Mouse (Mus musculus) liver, embryonic 13.5 days (tissue): ENCODE results near the gene Gm29735. TPM values are rescaled to one million over a fixed set of nuclear protein-coding genes. Genes with fewer than 3 reads are reported as not detected.
A peak's percentile ranks its signal among the peaks of the same experiment; 100 is the strongest.
"Not testable (repeated sequence)": the region's sequence is repeated elsewhere in the genome, so short reads cannot be mapped to it uniquely, and the experiment has no call there.

Experiments used
- ATAC-seq: fragments of 200-750 bp; cut with Nextera tagmentation; 2 replicates; pipeline ENCODE4 v1.8.0; 2017; ENCODE audit warnings: low read depth, mild to moderate bottlenecking, moderate number of reproducible peaks, moderate library complexity
- DNase-seq: peaks from one replicate; pipeline ENCODE4 v3.0.0; 2022
- H3K27ac ChIP-seq: fragments of 300-500 bp; sonication (generic); 2 replicates; pipeline ENCODE4 v1.5.1; 2015; ENCODE audit warnings: moderate library complexity, mild to moderate bottlenecking, inconsistent platforms
- H3K27me3 ChIP-seq: fragments of 300-500 bp; sonication (generic); 2 replicates; pipeline ENCODE4 v1.6.1; 2015; ENCODE audit warnings: mild to moderate bottlenecking, inconsistent platforms
- H3K36me3 ChIP-seq: fragments of 300-500 bp; sonication (generic); 2 replicates; pipeline ENCODE4 v1.6.1; 2015; ENCODE audit warnings: mild to moderate bottlenecking, inconsistent platforms
- H3K4me1 ChIP-seq: fragments of 300-500 bp; sonication (generic); replicated peaks from 2 replicates; pipeline ENCODE4 v1.6.1; 2015; ENCODE audit warnings: inconsistent platforms
- H3K4me2 ChIP-seq: fragments of 300-500 bp; sonication (generic); 2 replicates; pipeline ENCODE4 v1.6.1; 2015; ENCODE audit warnings: inconsistent platforms, mild to moderate bottlenecking, moderate library complexity
- H3K4me3 ChIP-seq: fragments of 300-500 bp; sonication (generic); replicated peaks from 2 replicates; pipeline ENCODE4 v1.5.1; 2015; ENCODE audit warnings: mild to moderate bottlenecking, inconsistent platforms
- H3K9ac ChIP-seq: fragments of 300-500 bp; sonication (generic); 2 replicates; pipeline ENCODE4 v1.6.1; 2015; ENCODE audit warnings: mild to moderate bottlenecking, inconsistent platforms
- H3K9me3 ChIP-seq: fragments of 300-500 bp; sonication (generic); replicated peaks from 2 replicates; pipeline ENCODE4 v1.6.1; 2016; ENCODE audit warnings: inconsistent platforms
- WGBS: fragments of 180-500 bp; shearing (Covaris S2); methylation state at CpG from one replicate; pipeline ENCODE4 v1.1.7; 2015; ENCODE audit not compliant: insufficient replicate concordance; 5-methylcytosine and 5-hydroxymethylcytosine counted together
- polyA plus RNA-seq: library from polyadenylated mRNA; unstranded; fragments of >200 nt; fragmentation: Nextera tagmentation; extraction: Ambion mirVana; gene quantifications from 2 replicates; pipeline ENCODE4 v1.2.1, GENCODE M21; 2015

The Gm29735 gene
- polyA plus RNA-seq, 1 experiment from 2014 or later: not detected

DNA sequence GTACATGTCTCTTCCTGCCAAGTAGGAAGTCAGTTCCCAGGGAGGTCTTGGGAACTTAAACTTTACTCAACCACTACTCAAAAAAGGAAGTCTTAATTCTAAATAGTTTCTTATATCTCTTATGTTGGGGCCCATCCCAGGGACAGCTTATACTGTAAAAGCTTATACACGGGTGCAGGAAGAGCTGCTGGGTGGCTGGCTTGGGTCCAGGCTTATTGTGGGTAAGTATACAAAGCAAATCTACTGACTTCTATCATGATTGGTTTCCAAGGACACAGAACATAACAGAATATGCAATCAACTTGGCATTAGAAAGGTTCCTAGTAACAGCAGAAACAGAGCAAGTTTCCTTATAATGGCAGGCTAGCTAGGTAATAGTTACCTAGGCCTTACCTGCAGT lies 1.6 kb downstream of the Gm29735 start:
- no peak for ATAC-seq
- no peak overlapping the region for H3K9ac ChIP-seq
- 43% methylated on average over 1 of the region's 1 CpGs for WGBS

DNA sequence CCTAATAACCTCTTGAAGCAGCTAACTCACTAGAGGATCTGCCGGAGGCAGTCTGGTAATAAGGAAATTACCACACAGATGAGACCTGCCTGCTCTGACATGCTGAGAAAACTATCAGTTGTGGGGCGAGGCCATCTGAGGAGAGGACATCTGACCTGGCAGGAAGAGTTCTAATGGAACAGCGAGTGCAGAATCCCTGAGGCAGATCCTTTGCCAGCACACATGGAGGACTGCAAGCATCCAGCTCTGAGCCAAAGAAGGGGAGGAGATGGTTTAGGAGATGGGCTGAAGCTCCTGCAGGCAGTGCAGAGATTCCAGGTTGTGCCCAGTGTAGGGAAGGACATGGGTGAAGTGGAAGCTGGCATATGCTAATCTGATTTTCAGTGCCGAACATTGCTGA lies 4.7 kb downstream of the Gm29735 start:
- Histone ChIP-seq H3K9me3 (no peaks in the 10 kb centered on the region), H3K27me3 (no peaks in the 10 kb centered on the region), H3K4me3 (no peak overlapping the region), H3K27ac (no peak overlapping the region), H3K9ac (no peak overlapping the region), H3K4me1 (no peaks in the 10 kb centered on the region), H3K4me2 (no peak overlapping the region), H3K36me3 (no peaks in the 10 kb centered on the region)
- ATAC-seq (no peak), DNase-seq (no peak)
- WGBS: 62% methylated on average over 4 of the region's 4 CpGs

More for the DNA sequence above, 1.6 kb downstream of the Gm29735 start:
- H3K36me3 ChIP-seq: no peaks in the 10 kb centered on the region
- H3K4me1 ChIP-seq: no peaks in the 10 kb centered on the region
- H3K27ac ChIP-seq: no peak overlapping the region
- DNase-seq: no peak
- H3K4me3 ChIP-seq: no peak overlapping the region
- no peaks in the 10 kb centered on the region for H3K27me3 ChIP-seq
- no peaks in the 10 kb centered on the region for H3K9me3 ChIP-seq
- H3K4me2 ChIP-seq: no peak overlapping the region

GRCm38 (mm10) chr7:142148633-142149032 lies 8.3 kb downstream of the Gm29735 start:
- DNase-seq (no peak), ATAC-seq (no peak)
- H3K4me3 ChIP-seq: no peak overlapping the region
- no peaks in the 10 kb centered on the region for H3K36me3 ChIP-seq
- H3K4me2 ChIP-seq: no peak overlapping the region
- H3K27ac ChIP-seq: no peak overlapping the region
- H3K27me3 ChIP-seq: no peaks in the 10 kb centered on the region
- H3K4me1 ChIP-seq: no peaks in the 10 kb centered on the region
- no peaks in the 10 kb centered on the region for H3K9me3 ChIP-seq
- H3K9ac ChIP-seq: no peak overlapping the region

GRCm38 (mm10) chr7:142146033-142146432 lies 10.9 kb downstream of the Gm29735 start:
- no peaks in the 10 kb centered on the region for H3K4me1 ChIP-seq
- H3K27ac ChIP-seq: no peak overlapping the region
- H3K9me3 ChIP-seq: no peaks in the 10 kb centered on the region
- WGBS: 8% methylated on average over 1 of the region's 1 CpGs
- DNase-seq: peak; percentile 8
- H3K4me3 ChIP-seq: no peak overlapping the region
- no peaks in the 10 kb centered on the region for H3K27me3 ChIP-seq
- no peak for ATAC-seq
- no peak overlapping the region for H3K4me2 ChIP-seq
- H3K9ac ChIP-seq: no peak overlapping the region
- no peaks in the 10 kb centered on the region for H3K36me3 ChIP-seq

GRCm38 (mm10) chr7:142145413-142145940 lies 11.4 kb downstream of the Gm29735 start:
- Histone ChIP-seq H3K36me3 (no peaks in the 10 kb centered on the region), H3K4me2 (no peak overlapping the region), H3K27me3 (no peaks in the 10 kb centered on the region), H3K27ac (no peak overlapping the region), H3K4me3 (no peak overlapping the region), H3K9ac (no peak overlapping the region), H3K9me3 (no peaks in the 10 kb centered on the region), H3K4me1 (no peaks in the 10 kb centered on the region)
- ATAC-seq (no peak), DNase-seq (no peak)
- 36% methylated on average over 3 of the region's 4 CpGs for WGBS

DNA sequence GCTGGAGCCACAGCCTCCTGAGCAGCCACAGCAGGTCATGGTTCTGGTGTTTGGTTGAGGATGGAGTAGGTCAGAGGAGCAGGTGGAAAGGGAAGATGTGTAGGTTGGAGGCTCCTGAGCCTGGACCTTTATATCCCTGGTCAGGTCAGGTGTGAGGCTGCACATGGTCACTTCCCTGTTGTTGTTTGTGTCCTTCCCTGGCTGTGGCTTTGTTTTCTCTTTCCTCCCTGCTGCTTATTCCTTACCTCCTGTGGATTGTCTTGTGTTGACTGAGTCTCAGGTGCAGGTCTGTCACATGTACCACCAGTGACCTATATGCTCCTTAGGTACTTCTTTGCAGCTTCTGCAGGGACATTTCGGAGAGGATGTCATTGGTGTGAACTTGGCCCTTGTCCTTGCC lies 12.4 kb downstream of the Gm29735 start, which contains the start of gene Gm45337:
Gene Gm45337 (minus strand): TSS at position 101 of the 400 bp plus-strand sequence.
- no peak within 1 kb of the TSS for H3K4me3 ChIP-seq
- no peaks in the 10 kb centered on the region for H3K4me1 ChIP-seq
- no peak within 1 kb of the TSS for H3K27ac ChIP-seq
- H3K27me3 ChIP-seq: no peaks in the 10 kb centered on the region
- WGBS: 51% methylated on average over 1 of the region's 1 CpGs
- H3K9ac ChIP-seq: no peak within 1 kb of the TSS
- DNase-seq: no peak
- no peak for ATAC-seq
- no peaks in the 10 kb centered on the region for H3K36me3 ChIP-seq
- no peaks in the 10 kb centered on the region for H3K9me3 ChIP-seq
- H3K4me2 ChIP-seq: no peak within 1 kb of the TSS

GRCm38 (mm10) chr7:142143506-142144010 lies 13.4 kb downstream of the Gm29735 start:
- H3K4me3 ChIP-seq, H3K9me3 ChIP-seq, H3K27me3 ChIP-seq, H3K4me2 ChIP-seq, H3K36me3 ChIP-seq, DNase-seq, ATAC-seq, H3K27ac ChIP-seq, H3K4me1 ChIP-seq, H3K9ac ChIP-seq: not testable (repeated sequence)
- WGBS: 0% methylated on average over 1 of the region's 1 CpGs

- Histone ChIP-seq H3K9ac (no peak overlapping the region), H3K27me3 (no peaks in the 10 kb centered on the region), H3K4me3 (no peak overlapping the region), H3K36me3 (no peaks in the 10 kb centered on the region), H3K4me2 (no peak overlapping the region), H3K4me1 (no peaks in the 10 kb centered on the region), H3K9me3 (no peaks in the 10 kb centered on the region), H3K27ac (no peak overlapping the region)
- DNase-seq (no peak), ATAC-seq (no peak)
- 9% methylated on average over 1 of the region's 1 CpGs for WGBS
These were observed 16.2 kb downstream of the Gm29735 start for GRCm38 (mm10) chr7:142140696-142141095.

DNA sequence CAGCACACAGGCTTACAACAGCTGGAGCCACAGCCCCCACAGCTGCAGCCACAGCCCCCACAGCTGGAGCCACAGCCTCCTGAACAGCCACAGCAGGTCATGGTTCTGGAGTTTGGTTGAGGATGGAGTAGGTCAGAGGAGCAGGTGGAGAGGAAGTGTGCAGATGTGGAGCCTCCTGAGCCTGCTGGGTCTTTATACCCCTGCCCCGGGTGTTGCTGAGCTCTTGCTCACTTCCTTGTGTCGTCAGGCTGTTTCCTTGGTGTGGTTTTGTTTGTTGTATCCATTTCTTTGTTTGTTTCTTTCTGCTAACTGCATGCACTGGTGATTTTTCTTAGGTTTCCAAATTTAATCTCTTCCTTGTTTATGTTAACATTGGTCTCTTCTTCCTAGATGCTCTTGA lies 21.0 kb downstream of the Gm29735 start, which contains the start of gene Gm39115:
Gene Gm39115 (minus strand): TSS at position 101 of the 400 bp plus-strand sequence.
- H3K4me1 ChIP-seq, H3K4me3 ChIP-seq, DNase-seq, H3K36me3 ChIP-seq, H3K4me2 ChIP-seq, H3K9me3 ChIP-seq, ATAC-seq, H3K9ac ChIP-seq, H3K27ac ChIP-seq, H3K27me3 ChIP-seq: not testable (repeated sequence)
- 19% methylated on average over 2 of the region's 2 CpGs for WGBS

- no peak overlapping the region for H3K4me3 ChIP-seq
- H3K27me3 ChIP-seq: no peaks in the 10 kb centered on the region
- DNase-seq (no peak), ATAC-seq (no peak)
- no peak overlapping the region for H3K4me2 ChIP-seq
- WGBS: 43% methylated on average over 4 of the region's 4 CpGs
- no peak overlapping the region for H3K27ac ChIP-seq
- H3K9me3 ChIP-seq: no peaks in the 10 kb centered on the region
- no peaks in the 10 kb centered on the region for H3K36me3 ChIP-seq
- no peaks in the 10 kb centered on the region for H3K4me1 ChIP-seq
- no peak overlapping the region for H3K9ac ChIP-seq
These were observed 22.5 kb downstream of the Gm29735 start for GRCm38 (mm10) chr7:142134206-142134995.

DNA sequence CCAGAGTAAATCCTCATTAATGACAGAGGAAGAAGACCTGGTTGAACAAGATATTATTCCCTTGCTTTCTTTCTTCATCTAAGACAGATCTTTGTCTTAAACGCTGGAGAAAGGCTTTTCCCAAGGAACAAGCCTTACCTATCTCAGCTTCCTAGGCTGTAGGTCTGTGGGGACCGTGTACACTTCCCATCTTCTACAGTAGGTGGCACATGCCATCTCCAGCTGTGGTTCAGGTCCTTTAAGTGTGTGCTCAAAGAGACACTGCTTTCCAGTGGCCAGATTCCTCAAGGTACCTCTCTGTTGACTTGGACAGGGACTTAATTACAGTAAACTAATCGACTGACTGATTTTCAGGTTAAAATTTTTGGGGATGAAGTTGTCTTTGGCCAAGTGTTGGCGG lies 28.1 kb downstream of the Gm29735 start:
- no peak overlapping the region for H3K27ac ChIP-seq
- no peak overlapping the region for H3K4me3 ChIP-seq
- ATAC-seq (no peak), DNase-seq (no peak)
- H3K4me1 ChIP-seq: no peaks in the 10 kb centered on the region
- H3K27me3 ChIP-seq: no peaks in the 10 kb centered on the region
- no peak overlapping the region for H3K9ac ChIP-seq
- WGBS: 31% methylated on average over 4 of the region's 4 CpGs
- H3K9me3 ChIP-seq: no peaks in the 10 kb centered on the region
- H3K4me2 ChIP-seq: no peak overlapping the region
- no peaks in the 10 kb centered on the region for H3K36me3 ChIP-seq

DNA sequence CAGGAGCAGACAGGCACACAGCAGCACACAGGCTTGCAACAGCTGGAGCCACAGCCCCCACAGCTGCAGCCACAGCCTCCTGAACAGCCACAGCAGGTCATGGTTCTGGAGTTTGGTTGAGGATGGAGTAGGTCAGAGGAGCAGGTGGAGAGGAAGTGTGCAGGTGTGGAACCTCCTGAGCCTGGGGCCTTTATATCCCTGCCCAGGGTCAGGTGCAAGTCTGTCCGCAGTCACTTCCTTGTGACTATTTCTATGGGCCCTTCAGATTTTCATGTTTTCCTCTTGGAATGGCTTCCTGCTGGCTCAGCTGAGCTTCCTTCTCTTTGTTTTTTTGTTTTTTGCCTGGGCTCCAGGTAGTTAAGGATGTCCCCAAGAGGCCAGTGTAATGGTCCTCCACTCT lies 36.3 kb downstream of the Gm29735 start, which contains the start of gene Gm45618:
Gene Gm45618 (minus strand): TSS at position 101 of the 400 bp plus-strand sequence.
- not testable (repeated sequence) for ATAC-seq, H3K36me3 ChIP-seq, H3K4me2 ChIP-seq, H3K9me3 ChIP-seq, DNase-seq, H3K27me3 ChIP-seq, H3K9ac ChIP-seq, H3K27ac ChIP-seq, H3K4me3 ChIP-seq, H3K4me1 ChIP-seq
- WGBS: 86% methylated on average over 1 of the region's 1 CpGs
